Mouse (Mus musculus) activated CD4-positive, CD25-positive, alpha-beta regulatory T cell, adult 4 months (primary cell): ENCODE results near the gene Grid1. TPM values are rescaled to one million over a fixed set of nuclear protein-coding genes. Genes with fewer than 3 reads are reported as not detected.

ENCODE experiments used
- ATAC-seq: one replicate; pipeline ENCODE4 v1.8.0; 2017
- polyA plus RNA-seq, 2 experiments: library from polyadenylated mRNA; unstranded; fragments of 100-300 nt; shearing (Covaris generic); gene quantifications; one replicate each; pipeline ENCODE4 v1.2.1; 2017

The Grid1 gene
- polyA plus RNA-seq, 2 experiments from 2014 or later = not detected

- no peak for ATAC-seq
Measured at GRCm38 (mm10) chr14:35027501-35028140, 207.7 kb downstream of the Grid1 start.

DNA sequence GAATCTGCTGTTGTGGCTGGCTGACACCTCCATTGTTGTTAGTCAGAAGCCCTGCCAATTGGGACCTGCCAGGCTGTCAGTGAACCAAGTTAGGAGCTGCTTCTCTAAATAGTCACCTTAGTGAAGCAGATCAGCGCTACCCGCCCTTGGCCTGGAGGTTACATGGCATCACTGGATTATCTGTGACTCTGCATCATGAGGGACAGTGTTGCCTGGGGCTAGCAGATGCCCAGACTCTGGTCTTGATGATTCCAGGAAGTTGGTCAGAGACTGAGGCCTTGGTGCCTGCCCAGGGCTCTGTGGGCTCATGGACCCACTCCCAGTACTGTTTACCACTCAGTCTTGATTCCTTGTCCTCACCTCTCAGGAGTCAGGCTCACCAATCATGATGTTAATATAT, 209.7 kb downstream of the Grid1 start:
- ATAC-seq = no peak

DNA sequence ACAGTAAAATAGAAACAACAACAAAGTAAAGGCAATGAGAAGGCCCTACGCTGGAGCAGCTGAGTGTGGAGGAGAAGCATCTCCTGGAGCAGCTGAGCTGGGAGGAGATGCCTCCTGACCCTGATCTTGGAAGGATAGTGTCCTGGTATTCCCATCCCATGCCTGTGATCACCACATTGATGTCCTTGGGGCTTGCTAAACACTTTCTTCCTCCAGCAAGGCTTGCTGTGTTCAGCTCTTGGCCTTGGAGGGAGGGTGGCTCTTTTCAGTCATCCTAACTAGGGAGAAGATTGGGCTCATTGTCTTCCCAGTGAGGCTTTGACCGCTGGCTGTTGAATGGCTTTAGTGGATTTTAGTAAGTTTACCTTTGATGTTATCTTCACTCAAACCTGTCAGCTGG, 210.4 kb downstream of the Grid1 start:
- no peak for ATAC-seq

GRCm38 (mm10) chr14:35032283-35032682, 212.4 kb downstream of the Grid1 start:
- no peak for ATAC-seq

- ATAC-seq = no peak
Measured at GRCm38 (mm10) chr14:35044268-35044667, 224.4 kb downstream of the Grid1 start.

DNA sequence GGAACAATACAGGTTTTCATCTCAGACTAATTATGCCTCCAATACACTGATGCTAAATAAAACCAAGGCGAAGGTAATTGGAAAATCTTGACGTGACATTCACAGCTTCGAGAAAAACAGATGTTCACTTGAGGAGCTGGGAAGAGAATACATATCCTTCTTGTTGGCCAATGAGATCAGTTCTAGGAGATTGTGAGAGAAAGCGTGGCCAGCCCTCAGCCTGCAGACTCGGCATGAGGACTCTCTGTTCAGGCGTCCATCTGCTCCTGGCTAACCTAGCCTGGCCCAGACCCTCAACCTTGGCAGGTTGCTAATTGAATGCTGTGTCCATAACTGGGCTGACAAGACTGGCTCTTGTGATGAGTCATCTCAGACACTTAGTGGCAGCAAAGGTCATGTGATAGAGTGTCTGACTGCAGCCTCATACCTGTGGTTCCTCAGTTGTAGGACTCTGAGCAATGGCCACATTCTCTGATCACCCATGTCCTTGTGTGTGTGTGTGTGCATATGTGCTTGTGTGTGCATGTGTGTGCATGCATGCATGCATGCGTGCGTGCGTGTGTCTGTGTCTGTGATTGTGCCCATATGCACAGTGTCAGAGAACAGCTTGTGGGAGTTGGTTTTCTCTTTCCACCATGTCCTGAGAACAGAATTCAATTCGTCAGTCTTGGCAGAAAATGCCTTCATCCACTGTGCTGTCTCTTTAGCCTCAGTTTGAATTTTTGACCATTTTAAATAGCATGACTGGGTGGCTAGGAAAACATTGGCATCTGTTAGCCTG, 225.2 kb downstream of the Grid1 start:
- ATAC-seq = no peak

DNA sequence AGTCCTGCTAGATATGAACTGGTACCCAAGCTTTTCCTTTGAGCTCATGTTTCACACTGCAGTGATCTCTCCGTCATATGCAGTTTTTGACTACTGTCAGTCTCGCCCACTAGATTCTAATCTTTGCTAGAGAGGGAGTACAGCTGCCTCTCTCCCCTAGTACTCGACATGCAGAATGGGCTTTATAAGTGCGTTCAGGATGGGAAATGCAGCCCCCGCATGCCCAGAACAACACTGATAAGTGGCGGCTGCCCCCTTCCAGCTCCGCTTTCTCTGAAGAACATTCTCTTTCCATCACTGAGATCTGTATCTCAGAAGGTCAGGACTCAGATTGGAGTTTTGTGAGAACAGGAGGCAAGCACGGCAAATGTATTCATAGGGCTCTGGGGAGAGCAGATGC, 229.3 kb downstream of the Grid1 start:
- ATAC-seq = no peak

DNA sequence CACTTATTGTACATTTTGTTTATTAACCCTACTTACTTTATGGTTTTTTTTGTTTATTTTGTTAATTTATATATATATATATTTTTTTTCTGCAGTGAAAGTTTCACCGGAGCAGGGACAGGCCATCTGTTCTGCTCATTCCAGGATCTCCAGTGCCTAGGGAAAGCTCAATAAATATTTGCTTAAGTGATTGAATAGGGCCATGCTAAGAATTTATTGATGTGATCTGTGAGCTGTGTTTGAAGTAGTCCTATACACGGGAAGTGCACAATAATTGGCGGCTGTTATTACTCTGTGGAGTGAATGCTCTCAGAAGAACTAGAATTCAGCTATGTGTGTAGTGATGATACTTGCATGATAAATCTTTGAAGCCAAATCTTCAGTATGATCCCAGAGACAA, 234.2 kb downstream of the Grid1 start:
- ATAC-seq = no peak

DNA sequence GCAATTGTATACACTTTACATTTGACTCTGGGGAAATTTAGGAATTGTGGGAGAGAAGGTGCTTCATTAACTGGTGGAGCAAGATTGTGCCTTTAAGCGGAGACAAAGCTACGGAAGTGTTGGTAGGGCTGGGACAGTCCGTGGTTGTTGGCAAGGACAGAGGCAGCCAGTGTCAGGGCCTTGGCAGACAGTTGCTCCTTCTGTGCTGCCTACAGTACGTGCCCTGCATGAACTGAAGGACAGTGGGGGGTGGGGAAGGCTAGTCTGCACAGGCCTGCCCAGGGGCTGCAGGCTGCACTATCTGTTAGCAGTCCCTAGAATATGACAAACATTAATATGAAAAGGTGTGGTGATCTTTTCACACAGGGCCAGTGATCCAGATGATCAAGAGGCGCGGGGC, 254.7 kb downstream of the Grid1 start:
- ATAC-seq = no peak

GRCm38 (mm10) chr14:35079954-35080353, 260.0 kb downstream of the Grid1 start:
- no peak for ATAC-seq

- no peak for ATAC-seq
Measured at GRCm38 (mm10) chr14:35092646-35093045, 272.7 kb downstream of the Grid1 start.

GRCm38 (mm10) chr14:35093561-35094186, 273.8 kb downstream of the Grid1 start:
- ATAC-seq = no peak

- no peak for ATAC-seq
Measured at GRCm38 (mm10) chr14:35095506-35096059, 275.7 kb downstream of the Grid1 start.

- no peak for ATAC-seq
Measured at GRCm38 (mm10) chr14:35096085-35096484, 276.2 kb downstream of the Grid1 start.

- no peak for ATAC-seq
Measured at GRCm38 (mm10) chr14:35097166-35097565, 277.3 kb downstream of the Grid1 start.

DNA sequence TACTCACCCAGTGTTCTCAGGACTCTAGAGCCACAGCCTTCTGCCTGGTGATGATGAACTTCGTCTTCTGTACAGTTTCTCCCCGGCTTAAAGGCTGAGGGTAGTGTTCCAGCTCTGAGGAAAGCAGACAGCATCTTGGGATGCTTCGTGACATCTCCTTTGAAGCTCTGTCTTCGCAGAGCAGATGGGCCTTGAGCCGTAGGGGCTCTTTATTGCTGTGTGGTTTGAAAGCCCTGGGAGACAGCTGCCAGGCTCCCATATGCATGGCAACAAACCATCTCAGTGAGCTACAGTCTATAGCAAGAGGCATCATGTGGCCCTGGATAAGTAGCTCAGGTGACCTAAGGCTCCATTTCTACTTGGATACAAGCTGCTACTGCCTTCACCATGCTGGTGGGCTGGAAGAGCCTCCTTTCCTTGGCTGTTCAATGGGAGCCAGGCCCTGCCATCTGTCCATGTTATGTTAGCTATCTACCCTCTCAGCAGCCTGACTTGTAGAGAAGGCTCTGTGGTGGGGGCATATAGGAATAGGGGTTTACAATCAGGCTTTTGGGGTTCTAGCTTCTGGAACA, 283.8 kb downstream of the Grid1 start:
- no peak for ATAC-seq

GRCm38 (mm10) chr14:35107596-35107995, 287.7 kb downstream of the Grid1 start:
- no peak for ATAC-seq

DNA sequence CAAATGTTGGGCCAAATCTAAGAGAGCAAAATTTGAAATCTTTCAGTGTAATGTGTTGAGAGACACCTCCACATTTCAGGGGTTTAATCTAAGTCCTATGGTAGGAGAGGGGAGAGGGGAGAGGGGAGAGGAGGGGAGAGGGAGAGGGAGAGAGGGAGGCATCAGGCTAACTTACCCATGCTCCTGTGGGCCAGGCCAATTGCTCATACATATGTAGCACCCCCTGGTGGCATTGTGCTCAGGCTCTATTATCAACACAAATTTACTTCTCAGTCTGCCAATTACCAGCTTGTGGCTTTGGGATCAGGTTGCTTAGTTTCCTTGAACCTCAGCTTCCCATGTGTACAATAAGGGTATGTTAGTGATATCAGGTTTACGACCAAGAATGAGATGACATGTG, 291.0 kb downstream of the Grid1 start:
- no peak for ATAC-seq

GRCm38 (mm10) chr14:35112327-35113275, 292.7 kb downstream of the Grid1 start:
- ATAC-seq = no peak

DNA sequence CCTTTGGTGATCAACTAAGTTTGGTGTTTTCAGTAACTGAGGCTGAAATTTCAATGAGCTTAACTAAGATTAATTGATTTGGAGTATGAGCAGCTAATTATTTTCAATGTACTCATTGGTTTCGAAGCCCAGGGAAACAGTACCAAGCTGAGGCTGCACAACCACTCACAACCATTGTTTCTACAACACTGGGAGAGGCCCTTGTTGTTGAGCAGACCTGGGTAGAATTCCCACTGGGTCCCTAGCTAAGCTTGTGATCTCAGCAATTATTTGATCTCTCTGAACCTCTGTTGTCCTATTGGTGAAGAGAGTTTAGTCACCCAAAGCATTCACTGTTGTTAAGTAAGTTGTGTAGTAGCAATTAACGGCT, 293.4 kb downstream of the Grid1 start:
- ATAC-seq = no peak

DNA sequence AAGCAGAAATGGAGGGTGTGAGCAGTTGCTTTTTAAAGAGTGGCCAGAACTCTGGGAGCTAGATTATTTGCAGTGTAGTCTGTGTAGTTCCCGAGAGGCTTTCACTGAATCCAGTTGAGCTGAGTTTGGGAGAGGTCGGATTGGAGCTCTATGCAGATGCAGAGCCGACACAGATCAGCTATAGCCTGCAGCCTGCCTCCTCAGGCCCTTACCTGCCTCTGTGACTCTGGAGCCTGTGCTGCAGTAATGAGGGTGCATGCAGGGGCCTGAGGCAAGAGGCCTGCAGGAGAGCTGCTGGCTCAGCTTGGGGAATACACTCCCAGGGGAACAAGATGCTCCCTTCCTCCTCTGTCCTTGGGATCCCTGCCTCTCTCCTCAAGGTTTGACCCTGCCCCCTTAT, 296.0 kb downstream of the Grid1 start:
- no peak for ATAC-seq

DNA sequence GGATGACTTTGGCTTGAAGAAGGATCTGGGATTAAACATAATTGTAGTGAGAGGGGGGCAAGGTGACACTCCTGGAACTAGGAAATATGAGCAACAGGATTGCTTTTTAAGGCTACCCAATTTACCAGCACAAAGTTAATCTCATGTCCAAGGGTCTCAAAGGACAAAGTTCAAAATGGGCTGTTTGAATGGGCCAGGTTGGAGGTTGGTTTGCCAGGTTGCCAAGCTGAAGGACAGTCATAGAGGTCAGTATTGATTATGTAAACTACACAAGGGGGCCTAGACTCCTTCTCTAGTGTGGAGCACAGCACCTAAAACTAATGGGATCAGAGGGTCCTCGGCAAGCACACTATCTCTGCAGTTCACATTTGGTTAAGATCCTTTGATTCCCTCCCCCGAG, 300.2 kb downstream of the Grid1 start:
- ATAC-seq = no peak
